Mouse (Mus musculus): Measurements from ENCODE around the gene Adck2. TPM values are rescaled to one million over a fixed set of nuclear protein-coding genes. Genes with fewer than 3 reads are reported as not detected.

The Adck2 gene
- polyA plus RNA-seq, 1 experiment from 2014 or later = 30.8 TPM

GRCm38 (mm10) chr6:39542631-39543597 is 30.8 kb upstream of the Adck2 start:
- Histone ChIP-seq H3K27ac (peak overlapping the region; percentile 88), H3K27me3 (ENCODE audit: insufficient read depth, poor library complexity, severe bottlenecking) (no peaks in the 10 kb centered on the region), H3K4me1 (replicated peaks) (peaks cover 88% of the 10 kb centered on the region), H3K36me3 (peaks cover 8% of the 10 kb centered on the region; the same call in 1 of the 2 replicates), H3K9me3 (no peaks in the 10 kb centered on the region), H3K4me3 (peak overlapping the region; percentile 30)
- DNase-seq (ENCODE audit: low spot score) = peak; percentile 67
- WGBS = 14% methylated on average over 15 of the region's 15 CpGs

DNA sequence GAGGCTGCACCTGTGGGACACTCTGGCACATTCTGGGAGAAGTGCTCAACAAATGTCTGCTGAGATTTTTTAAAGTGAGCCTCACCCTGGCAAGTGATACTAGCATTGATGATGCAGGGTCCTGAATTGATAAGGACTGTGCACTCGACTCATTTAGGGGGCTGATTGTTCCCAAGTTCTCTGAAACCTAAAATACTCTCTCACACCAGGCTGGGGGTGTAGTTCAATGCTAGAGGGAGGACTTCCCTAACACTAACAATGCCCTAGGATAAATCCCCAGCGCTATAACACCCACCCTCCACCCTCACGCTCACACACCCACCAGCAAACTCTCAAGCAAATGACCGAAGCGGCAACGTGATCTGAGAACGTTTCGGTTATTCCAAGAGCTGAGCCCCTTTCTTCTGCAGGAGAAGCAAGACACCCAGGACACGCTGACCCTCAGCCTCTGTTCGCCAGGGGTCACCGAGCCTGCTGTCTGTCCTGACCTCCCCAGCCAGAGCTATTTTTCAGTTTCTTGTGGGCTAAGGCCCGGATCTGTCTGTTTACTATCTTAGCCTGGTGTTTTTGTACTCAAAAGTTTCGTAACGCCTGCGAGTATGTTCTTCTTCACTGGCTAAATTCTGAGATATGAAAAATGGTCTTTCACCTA is 29.8 kb upstream of the Adck2 start:
- WGBS = 13% methylated on average over 15 of the region's 15 CpGs
- peaks cover 18% of the 10 kb centered on the region for H3K36me3 ChIP-seq
- DNase-seq (ENCODE audit: low spot score) = no peak
- peaks cover 83% of the 10 kb centered on the region for H3K4me1 ChIP-seq (replicated peaks)
- H3K27ac ChIP-seq = peak overlapping the region; percentile 88
- peak overlapping the region; percentile 30; the same call in 1 of the 2 replicates for H3K4me3 ChIP-seq
- no peaks in the 10 kb centered on the region for H3K27me3 ChIP-seq (ENCODE audit: insufficient read depth, poor library complexity, severe bottlenecking)
- no peaks in the 10 kb centered on the region for H3K9me3 ChIP-seq

- H3K27ac ChIP-seq = peak overlapping the region; percentile 88
- H3K4me1 ChIP-seq (replicated peaks) = peaks cover 67% of the 10 kb centered on the region
Observed at GRCm38 (mm10) chr6:39545474-39545873, 28.2 kb upstream of the Adck2 start.

GRCm38 (mm10) chr6:39548030-39548429 is 25.6 kb upstream of the Adck2 start:
- Histone ChIP-seq H3K27ac (0 out of 2 replicates have a peak overlapping the region, but pooled peaks have one; percentile 18), H3K4me1 (replicated peaks) (peaks cover 59% of the 10 kb centered on the region), H3K36me3 (peaks cover 42% of the 10 kb centered on the region), H3K27me3 (ENCODE audit: insufficient read depth, poor library complexity, severe bottlenecking) (no peaks in the 10 kb centered on the region), H3K4me3 (no peak overlapping the region), H3K9me3 (no peaks in the 10 kb centered on the region)
- 82% methylated on average over 5 of the region's 5 CpGs for WGBS
- no peak for DNase-seq (ENCODE audit: low spot score)

More at GRCm38 (mm10) chr6:39545474-39545873, 28.2 kb upstream of the Adck2 start:
- Histone ChIP-seq H3K4me3 (no peak overlapping the region), H3K9me3 (no peaks in the 10 kb centered on the region), H3K36me3 (peaks cover 22% of the 10 kb centered on the region), H3K27me3 (ENCODE audit: insufficient read depth, poor library complexity, severe bottlenecking) (no peaks in the 10 kb centered on the region)
- DNase-seq (ENCODE audit: low spot score) = no peak
- WGBS = 89% methylated on average over 7 of the region's 7 CpGs

GRCm38 (mm10) chr6:39551981-39552636 is 21.6 kb upstream of the Adck2 start:
- 65% methylated on average over 8 of the region's 8 CpGs for WGBS

GRCm38 (mm10) chr6:39554888-39555647 is 18.6 kb upstream of the Adck2 start:
- Histone ChIP-seq H3K27ac (peak overlapping the region; percentile 71), H3K27me3 (ENCODE audit: insufficient read depth, poor library complexity, severe bottlenecking) (no peaks in the 10 kb centered on the region), H3K4me1 (replicated peaks) (peaks cover 59% of the 10 kb centered on the region), H3K4me3 (peak overlapping the region; percentile 93), H3K9me3 (no peaks in the 10 kb centered on the region), H3K36me3 (peaks cover 38% of the 10 kb centered on the region)
- 68% methylated on average over 12 of the region's 12 CpGs for WGBS
- no peak for DNase-seq (ENCODE audit: low spot score)

More at GRCm38 (mm10) chr6:39551981-39552636, 21.6 kb upstream of the Adck2 start:
- no peak for DNase-seq (ENCODE audit: low spot score)
- Histone ChIP-seq H3K27me3 (ENCODE audit: insufficient read depth, poor library complexity, severe bottlenecking) (no peaks in the 10 kb centered on the region), H3K36me3 (peaks cover 60% of the 10 kb centered on the region), H3K9me3 (no peaks in the 10 kb centered on the region), H3K4me3 (no peak overlapping the region), H3K27ac (peak overlapping the region; percentile 46), H3K4me1 (replicated peaks) (peaks cover 50% of the 10 kb centered on the region)

DNA sequence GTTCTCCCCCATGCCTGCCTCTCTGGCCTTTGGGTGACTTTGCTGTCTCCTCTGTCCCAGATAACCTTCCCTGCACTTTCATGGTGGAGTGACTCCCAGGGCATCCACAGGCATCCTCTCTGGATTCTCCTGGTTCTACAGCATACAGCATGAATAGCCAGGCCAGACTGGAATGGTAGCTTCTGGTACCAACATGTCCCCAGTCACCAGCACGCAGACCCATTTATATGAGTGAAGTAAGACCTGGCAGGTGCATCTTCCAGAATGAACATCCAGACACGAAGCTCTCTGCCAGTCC is 18.1 kb upstream of the Adck2 start:
- peaks cover 37% of the 10 kb centered on the region for H3K36me3 ChIP-seq
- no peak for DNase-seq (ENCODE audit: low spot score)
- H3K9me3 ChIP-seq = no peaks in the 10 kb centered on the region
- WGBS = 89% methylated on average over 2 of the region's 2 CpGs
- H3K4me1 ChIP-seq (replicated peaks) = peaks cover 59% of the 10 kb centered on the region
- peak overlapping the region; percentile 71 for H3K27ac ChIP-seq
- H3K4me3 ChIP-seq = peak overlapping the region; percentile 93
- H3K27me3 ChIP-seq (ENCODE audit: insufficient read depth, poor library complexity, severe bottlenecking) = no peaks in the 10 kb centered on the region

- under 1% methylated on average over 51 of the region's 54 CpGs for WGBS
- H3K9me3 ChIP-seq = no peaks in the 10 kb centered on the region
- no peaks in the 10 kb centered on the region for H3K27me3 ChIP-seq (ENCODE audit: insufficient read depth, poor library complexity, severe bottlenecking)
- H3K27ac ChIP-seq = peak overlapping the region; percentile 100
- H3K4me3 ChIP-seq = peak overlapping the region; percentile 93
- peaks cover 55% of the 10 kb centered on the region for H3K4me1 ChIP-seq (replicated peaks)
- peaks cover 23% of the 10 kb centered on the region for H3K36me3 ChIP-seq
- peak; percentile 69 for DNase-seq (ENCODE audit: low spot score)
Observed at GRCm38 (mm10) chr6:39556900-39557659, 16.6 kb upstream of the Adck2 start.

GRCm38 (mm10) chr6:39557723-39558261 is 15.9 kb upstream of the Adck2 start, which contains the start of gene Dennd2a:
Gene Dennd2a, minus strand, starts transcription at chr6:39557867.
- Histone ChIP-seq H3K9me3 (no peaks in the 10 kb centered on the region), H3K36me3 (peaks cover 18% of the 10 kb centered on the region), H3K27ac (peak within 1 kb of the TSS; percentile 100), H3K27me3 (ENCODE audit: insufficient read depth, poor library complexity, severe bottlenecking) (no peaks in the 10 kb centered on the region), H3K4me1 (replicated peaks) (peaks cover 50% of the 10 kb centered on the region), H3K4me3 (peak within 1 kb of the TSS; percentile 93)
- under 1% methylated on average over 50 of the region's 50 CpGs for WGBS
- peak; percentile 94 for DNase-seq (ENCODE audit: low spot score)

GRCm38 (mm10) chr6:39559276-39559939 is 14.3 kb upstream of the Adck2 start:
- 64% methylated on average over 6 of the region's 6 CpGs for WGBS
- peaks cover 47% of the 10 kb centered on the region for H3K4me1 ChIP-seq (replicated peaks)
- H3K9me3 ChIP-seq = no peaks in the 10 kb centered on the region
- H3K36me3 ChIP-seq = peaks cover 7% of the 10 kb centered on the region
- H3K27ac ChIP-seq = peak overlapping the region; percentile 57
- no peaks in the 10 kb centered on the region for H3K27me3 ChIP-seq (ENCODE audit: insufficient read depth, poor library complexity, severe bottlenecking)
- no peak overlapping the region for H3K4me3 ChIP-seq
- no peak for DNase-seq (ENCODE audit: low spot score)

Data from hindbrain, embryonic 10.5 days (tissue).